Mouse (Mus musculus): Measurements from ENCODE around the gene Klhl40.

Gene Klhl40

GRCm38 (mm10) chr9:121823051-121823450 lies 45.6 kb downstream of the Klhl40 start:
- DNase-seq (ENCODE audit: extremely low read depth, low read depth, low spot score): peak; percentile 77

DNA sequence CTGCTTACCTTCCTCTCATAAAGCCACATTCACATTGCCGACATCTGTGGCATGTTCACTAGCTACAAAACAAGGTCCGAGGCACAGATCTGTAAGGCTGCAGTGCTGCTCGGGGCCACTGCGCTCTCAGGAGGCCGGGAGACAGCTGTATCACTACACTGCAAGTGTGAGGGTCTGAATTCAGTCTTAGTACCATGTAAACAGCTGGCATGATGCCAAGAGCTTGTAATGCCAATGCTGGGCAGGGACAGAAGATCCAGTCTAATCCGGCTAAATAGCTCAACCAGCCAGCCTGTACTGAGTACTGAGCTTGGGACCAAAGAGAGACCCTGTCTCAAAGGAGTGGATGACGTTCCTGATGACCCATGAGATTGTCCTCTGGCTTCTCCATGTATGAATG lies 46.6 kb downstream of the Klhl40 start:
- DNase-seq (ENCODE audit: extremely low read depth, low read depth, low spot score): no peak

DNA sequence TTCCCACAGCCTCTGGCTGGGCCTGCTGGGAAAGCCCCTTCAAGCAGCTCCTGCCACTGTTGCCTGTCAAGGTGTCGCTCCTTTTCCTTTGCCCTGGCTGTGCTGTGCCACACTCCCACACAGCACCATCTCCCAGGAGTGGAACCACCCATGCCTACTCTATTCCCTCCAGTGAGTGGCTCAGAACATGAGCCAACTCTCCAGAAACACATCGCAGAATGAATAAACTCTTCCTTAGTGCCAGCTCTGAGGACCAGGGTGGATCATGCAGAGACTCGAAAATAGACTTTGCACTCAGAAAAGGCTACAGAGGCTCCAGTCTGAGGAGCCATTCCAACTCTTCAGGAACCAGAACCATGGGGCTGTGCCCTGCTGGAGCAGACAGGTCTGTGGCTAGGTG lies 48.9 kb downstream of the Klhl40 start:
- no peak for DNase-seq (ENCODE audit: extremely low read depth, low read depth, low spot score)

DNA sequence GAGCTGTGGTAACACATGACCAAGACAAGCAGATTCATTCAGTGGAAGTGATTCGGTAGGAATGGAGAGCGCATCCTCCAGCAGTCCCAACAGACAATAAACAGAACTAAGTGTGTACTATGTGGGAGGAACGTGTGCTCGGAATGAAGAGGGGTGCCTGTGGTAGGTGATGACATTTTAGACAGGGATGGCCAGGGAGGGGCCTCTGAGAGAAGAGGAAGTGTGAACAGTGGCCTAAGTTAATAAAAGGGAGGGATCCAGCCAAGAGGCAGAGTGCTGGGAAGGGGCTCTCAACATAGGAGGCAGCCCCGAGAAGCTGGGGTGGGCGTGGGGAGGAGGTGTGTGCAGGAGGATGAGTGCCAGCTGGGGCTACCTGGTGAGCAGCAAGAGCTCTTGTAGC lies 50.9 kb downstream of the Klhl40 start:
- DNase-seq (ENCODE audit: extremely low read depth, low read depth, low spot score): no peak

GRCm38 (mm10) chr9:121829270-121829992 lies 52.0 kb downstream of the Klhl40 start:
- no peak for DNase-seq (ENCODE audit: extremely low read depth, low read depth, low spot score)

DNA sequence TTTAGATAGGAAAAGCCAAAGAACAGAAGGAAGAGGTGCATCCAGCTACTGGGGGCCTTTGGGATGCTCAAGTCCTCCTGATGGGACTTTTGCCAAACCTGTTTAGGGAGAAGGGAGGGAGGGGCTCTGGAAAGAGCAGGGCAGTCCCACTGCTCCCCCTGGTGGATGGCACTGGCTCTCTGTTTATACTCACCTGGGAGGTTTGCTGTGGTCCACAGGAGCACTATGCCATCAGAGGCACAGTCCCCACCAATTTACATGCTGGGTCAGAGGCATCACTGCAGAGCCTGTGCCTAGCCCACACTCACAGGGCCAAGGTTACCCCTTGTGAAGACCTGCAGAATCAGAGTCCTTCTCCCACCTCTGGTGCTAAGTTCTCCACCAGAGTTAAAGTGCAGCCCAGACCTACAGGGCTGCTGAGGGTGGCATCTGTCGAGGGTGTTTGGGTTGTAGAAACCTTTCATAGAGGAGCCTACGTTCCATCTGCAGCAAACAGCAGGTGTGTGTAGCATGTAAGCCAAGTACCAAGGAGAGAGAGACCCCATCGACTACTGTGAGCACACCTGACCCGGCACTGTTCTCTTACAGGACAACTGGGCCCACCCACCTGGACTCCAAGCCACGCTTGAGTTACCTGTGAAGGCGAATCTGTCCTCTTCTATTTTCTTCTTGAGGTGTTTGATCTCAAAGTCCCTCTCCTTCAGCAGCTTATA lies 53.0 kb downstream of the Klhl40 start:
- DNase-seq (ENCODE audit: extremely low read depth, low read depth, low spot score): no peak

GRCm38 (mm10) chr9:121830956-121831293 lies 53.5 kb downstream of the Klhl40 start:
- DNase-seq (ENCODE audit: extremely low read depth, low read depth, low spot score): no peak

Data from fat pad, adult 2 months (tissue).